Mouse (Mus musculus) liver, postnatal 0 days (tissue): ENCODE results near the gene Gm1043. TPM values are rescaled to one million over a fixed set of nuclear protein-coding genes. Genes with fewer than 3 reads are reported as not detected.
A peak's percentile ranks its signal among the peaks of the same experiment; 100 is the strongest.

Experiments
- ATAC-seq: fragments of 200-750 bp; cut with Nextera tagmentation; 2 replicates; pipeline ENCODE4 v1.8.0; 2017; ENCODE audit warnings: mild to moderate bottlenecking, moderate library complexity
- DNase-seq: peaks from one replicate; pipeline ENCODE4 v3.0.0-alpha.2; 2016
- H3K27ac ChIP-seq: fragments of 300-500 bp; sonication (generic); 2 replicates; pipeline ENCODE4 v1.5.1; 2014; ENCODE audit warnings: antibody characterized with exemption, moderate library complexity, mild to moderate bottlenecking, low read depth
- H3K27me3 ChIP-seq: fragments of 300-500 bp; sonication (generic); 2 replicates; pipeline ENCODE4 v1.6.1; 2014; ENCODE audit warnings: low read length, control low read depth, mixed read lengths; ENCODE audit not compliant: insufficient read depth
- H3K36me3 ChIP-seq: fragments of 300-500 bp; sonication (generic); replicated peaks from 2 replicates; pipeline ENCODE4 v1.6.1; 2014; ENCODE audit warnings: mild to moderate bottlenecking, control low read depth, low read length, moderate library complexity, mixed read lengths; ENCODE audit not compliant: insufficient read depth
- H3K4me1 ChIP-seq: fragments of 300-500 bp; sonication (generic); 2 replicates; pipeline ENCODE4 v1.6.1; 2014; ENCODE audit warnings: antibody characterized with exemption, mild to moderate bottlenecking, control low read depth; ENCODE audit not compliant: insufficient read depth
- H3K4me2 ChIP-seq: fragments of 300-500 bp; sonication (generic); 2 replicates; pipeline ENCODE4 v1.6.1; 2014; ENCODE audit warnings: low read depth, mild to moderate bottlenecking, low read length, moderate library complexity, mixed read lengths
- H3K4me3 ChIP-seq: fragments of 300-500 bp; sonication (generic); 2 replicates; pipeline ENCODE4 v1.5.1; 2014; ENCODE audit warnings: low read depth, low read length
- H3K9ac ChIP-seq: fragments of 300-500 bp; sonication (generic); replicated peaks from 2 replicates; pipeline ENCODE4 v1.6.1; 2014; ENCODE audit warnings: mild to moderate bottlenecking, moderate library complexity
- H3K9me3 ChIP-seq: fragments of 300-500 bp; sonication (generic); 2 replicates; pipeline ENCODE4 v1.6.1; 2016; ENCODE audit warnings: mild to moderate bottlenecking, control low read depth, low read length, mixed read lengths
- CTCF ChIP-seq: sonication (generic); IDR thresholded peaks from 2 replicates; pipeline ENCODE4 v1.5.1; 2016; ENCODE audit warnings: antibody characterized with exemption, low read depth
- EP300 ChIP-seq: IDR thresholded peaks from 2 replicates; pipeline ENCODE4 v1.6.1; 2016; ENCODE audit warnings: antibody characterized with exemption, low read depth, mild to moderate bottlenecking
- WGBS: fragments of 180-500 bp; shearing (Covaris S2); extraction: QIAGEN DNeasy Blood & Tissue Kit; methylation state at CpG from one replicate; pipeline ENCODE4 v1.1.7; 2014; ENCODE audit not compliant: insufficient replicate concordance; 5-methylcytosine and 5-hydroxymethylcytosine counted together
- polyA plus RNA-seq: library from polyadenylated mRNA; unstranded; fragments of >200 nt; fragmentation: Nextera tagmentation; extraction: Ambion mirVana; gene quantifications from 2 replicates; pipeline ENCODE4 v1.2.1, GENCODE M21; 2015

The Gm1043 gene
- polyA plus RNA-seq, 1 experiment from 2014 or later: not detected

GRCm38 (mm10) chr5:37154472-37154871, 69.3 kb downstream of the Gm1043 start:
- H3K9ac ChIP-seq: no peak overlapping the region
- H3K4me3 ChIP-seq: no peak overlapping the region
- no peaks in the 10 kb centered on the region for H3K36me3 ChIP-seq
- TF ChIP-seq CTCF (no peak), EP300 (no peak)
- H3K4me2 ChIP-seq: no peak overlapping the region
- DNase-seq: no peak
- no peak for ATAC-seq
- no peak overlapping the region for H3K27ac ChIP-seq
- H3K27me3 ChIP-seq: no peaks in the 10 kb centered on the region
- H3K4me1 ChIP-seq: no peaks in the 10 kb centered on the region
- no peaks in the 10 kb centered on the region for H3K9me3 ChIP-seq
- WGBS: 65% methylated on average over 7 of the region's 7 CpGs

GRCm38 (mm10) chr5:37158408-37158807, 73.2 kb downstream of the Gm1043 start:
- Histone ChIP-seq H3K9me3 (no peaks in the 10 kb centered on the region), H3K9ac (no peak overlapping the region), H3K4me3 (no peak overlapping the region), H3K36me3 (no peaks in the 10 kb centered on the region), H3K27me3 (peaks cover 21% of the 10 kb centered on the region), H3K4me2 (no peak overlapping the region), H3K4me1 (no peaks in the 10 kb centered on the region), H3K27ac (no peak overlapping the region)
- TF ChIP-seq EP300: no peak
- TF ChIP-seq CTCF: no peak
- DNase-seq: no peak
- 55% methylated on average over 7 of the region's 7 CpGs for WGBS
- no peak for ATAC-seq

GRCm38 (mm10) chr5:37162871-37163781, 78.0 kb downstream of the Gm1043 start:
- WGBS: 10% methylated on average over 63 of the region's 75 CpGs
- H3K9ac ChIP-seq: no peak overlapping the region
- H3K4me2 ChIP-seq: peak overlapping the region; percentile 13; the same call in 1 of the 2 replicates
- DNase-seq (peak; percentile 48), ATAC-seq (no peak)
- TF ChIP-seq EP300: no peak
- peak; percentile 55 for TF ChIP-seq CTCF
- H3K4me3 ChIP-seq: no peak overlapping the region
- H3K27ac ChIP-seq: no peak overlapping the region
- H3K9me3 ChIP-seq: no peaks in the 10 kb centered on the region
- peaks cover 33% of the 10 kb centered on the region for H3K27me3 ChIP-seq
- H3K36me3 ChIP-seq: no peaks in the 10 kb centered on the region
- H3K4me1 ChIP-seq: no peaks in the 10 kb centered on the region

- DNase-seq (no peak), ATAC-seq (no peak)
- Histone ChIP-seq H3K4me1 (no peaks in the 10 kb centered on the region), H3K27ac (no peak overlapping the region), H3K9me3 (no peaks in the 10 kb centered on the region), H3K36me3 (no peaks in the 10 kb centered on the region), H3K9ac (no peak overlapping the region), H3K4me3 (no peak overlapping the region), H3K4me2 (no peak overlapping the region), H3K27me3 (no peaks in the 10 kb centered on the region)
- TF ChIP-seq CTCF (no peak), EP300 (no peak)
- 51% methylated on average over 4 of the region's 4 CpGs for WGBS
Observed at GRCm38 (mm10) chr5:37176466-37176865, 91.3 kb downstream of the Gm1043 start.

GRCm38 (mm10) chr5:37177061-37177460, 91.9 kb downstream of the Gm1043 start:
- no peaks in the 10 kb centered on the region for H3K9me3 ChIP-seq
- no peaks in the 10 kb centered on the region for H3K36me3 ChIP-seq
- WGBS: 68% methylated on average over 7 of the region's 7 CpGs
- H3K4me1 ChIP-seq: no peaks in the 10 kb centered on the region
- H3K9ac ChIP-seq: no peak overlapping the region
- no peak for ATAC-seq
- H3K4me2 ChIP-seq: no peak overlapping the region
- no peak for DNase-seq
- H3K4me3 ChIP-seq: no peak overlapping the region
- no peaks in the 10 kb centered on the region for H3K27me3 ChIP-seq
- no peak overlapping the region for H3K27ac ChIP-seq
- no peak for TF ChIP-seq EP300
- no peak for TF ChIP-seq CTCF

- no peaks in the 10 kb centered on the region for H3K27me3 ChIP-seq
- no peak overlapping the region for H3K4me2 ChIP-seq
- H3K36me3 ChIP-seq: no peaks in the 10 kb centered on the region
- DNase-seq (no peak), ATAC-seq (no peak)
- WGBS: 68% methylated on average over 4 of the region's 4 CpGs
- no peak for TF ChIP-seq CTCF
- TF ChIP-seq EP300: no peak
- H3K4me1 ChIP-seq: no peaks in the 10 kb centered on the region
- no peak overlapping the region for H3K4me3 ChIP-seq
- no peak overlapping the region for H3K27ac ChIP-seq
- no peak overlapping the region for H3K9ac ChIP-seq
- H3K9me3 ChIP-seq: no peaks in the 10 kb centered on the region
Observed at GRCm38 (mm10) chr5:37178811-37179210, 93.6 kb downstream of the Gm1043 start.
